Mouse (Mus musculus): ENCODE measurements around the gene Dop1b. TPM values are rescaled to one million over a fixed set of nuclear protein-coding genes. Genes with fewer than 3 reads are reported as not detected.
A peak's percentile ranks its signal among the peaks of the same experiment; 100 is the strongest.
"Not testable (repeated sequence)": the region's sequence is repeated elsewhere in the genome, so short reads cannot be mapped to it uniquely, and the experiment has no call there.

Gene Dop1b
- total RNA-seq, 2 experiments from 2014 or later: 90.1 to 93.3 TPM

- DNase-seq (ENCODE audit: low spot score in 2 of 2): no peak
Measured at GRCm38 (mm10) chr16:93824799-93825198, 113.1 kb downstream of the Dop1b start.

DNA sequence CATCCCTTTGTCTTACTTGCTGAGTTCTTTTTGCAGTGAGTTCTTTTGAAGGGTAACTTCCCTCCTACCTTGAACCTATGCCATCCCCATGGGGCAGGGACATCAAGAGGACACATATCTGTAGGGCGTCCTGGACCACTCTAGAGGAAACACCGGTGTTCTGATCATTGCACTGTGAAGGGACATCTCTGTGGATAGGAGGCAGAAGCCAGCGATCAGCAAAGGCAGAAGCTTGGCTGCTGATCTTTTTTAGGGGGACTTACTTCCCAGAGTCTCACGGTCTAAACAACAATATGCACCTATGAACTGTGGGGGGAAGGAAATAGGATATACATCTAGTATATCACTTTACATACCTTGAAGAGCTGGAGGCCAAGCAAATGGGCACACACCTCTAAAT lies 113.8 kb downstream of the Dop1b start:
- no peak for DNase-seq (ENCODE audit: low spot score in 2 of 2)

- DNase-seq (ENCODE audit: low spot score in 2 of 2): no peak
Measured at GRCm38 (mm10) chr16:93826054-93826453, 114.3 kb downstream of the Dop1b start.

GRCm38 (mm10) chr16:93826478-93826877 lies 114.8 kb downstream of the Dop1b start:
- not testable (repeated sequence) for DNase-seq (ENCODE audit: low spot score in 2 of 2)

DNA sequence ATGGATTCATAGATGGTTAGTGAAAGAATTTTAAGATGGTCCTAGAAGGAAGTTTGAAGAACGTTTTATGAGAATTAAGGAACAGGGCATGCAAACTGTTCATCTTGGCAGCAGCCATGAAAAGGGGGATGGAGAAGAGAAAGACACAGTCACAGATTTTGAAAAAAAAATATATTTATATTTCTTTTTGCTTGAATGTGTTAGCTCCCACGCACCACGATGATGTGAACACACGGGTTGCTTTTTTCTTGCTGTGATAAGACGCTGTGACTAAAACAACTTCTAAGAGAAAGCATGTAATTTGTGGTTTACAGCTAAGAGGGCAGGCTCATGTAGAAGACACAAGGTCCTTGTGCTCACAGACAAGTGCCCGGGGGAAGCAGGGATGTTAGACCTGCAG lies 115.2 kb downstream of the Dop1b start:
- no peak for DNase-seq (ENCODE audit: low spot score in 2 of 2)

- DNase-seq (ENCODE audit: low spot score in 2 of 2): no peak
Measured at GRCm38 (mm10) chr16:93829526-93829925, 117.8 kb downstream of the Dop1b start.

GRCm38 (mm10) chr16:93830071-93830470 lies 118.4 kb downstream of the Dop1b start:
- DNase-seq (ENCODE audit: low spot score in 2 of 2): no peak

DNA sequence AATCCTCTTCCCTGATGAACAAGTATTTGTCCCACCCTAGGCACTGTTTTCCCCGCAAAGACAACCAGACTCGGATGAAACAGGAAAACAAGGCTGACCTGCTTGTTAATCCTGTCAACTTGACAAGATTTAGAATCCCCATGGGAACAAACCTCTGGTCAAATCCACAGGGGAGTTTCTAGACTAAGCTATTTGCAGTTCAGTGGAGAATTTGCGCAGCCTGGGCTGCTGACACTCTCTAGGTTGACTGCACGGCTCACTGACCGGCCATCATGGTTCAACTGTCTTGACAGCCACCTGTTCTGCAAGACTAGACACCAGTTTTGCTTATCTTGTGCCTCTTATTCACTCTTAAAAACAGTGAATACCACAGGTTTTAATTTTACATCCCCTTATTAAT lies 119.2 kb downstream of the Dop1b start:
- DNase-seq (ENCODE audit: low spot score in 2 of 2): no peak

GRCm38 (mm10) chr16:93831627-93832395 lies 120.1 kb downstream of the Dop1b start, which contains the start of gene Morc3:
Gene Morc3 (plus strand): TSS chr16:93832121.
- peak; percentile 99 for DNase-seq (ENCODE audit: low spot score in 2 of 2)

GRCm38 (mm10) chr16:93832451-93833276 lies 121.0 kb downstream of the Dop1b start:
- peak in 1 of 2 experiments; percentile 58 for DNase-seq (ENCODE audit: low spot score in 2 of 2)

GRCm38 (mm10) chr16:93833551-93833950 lies 121.8 kb downstream of the Dop1b start:
- DNase-seq (ENCODE audit: low spot score in 2 of 2): no peak

DNA sequence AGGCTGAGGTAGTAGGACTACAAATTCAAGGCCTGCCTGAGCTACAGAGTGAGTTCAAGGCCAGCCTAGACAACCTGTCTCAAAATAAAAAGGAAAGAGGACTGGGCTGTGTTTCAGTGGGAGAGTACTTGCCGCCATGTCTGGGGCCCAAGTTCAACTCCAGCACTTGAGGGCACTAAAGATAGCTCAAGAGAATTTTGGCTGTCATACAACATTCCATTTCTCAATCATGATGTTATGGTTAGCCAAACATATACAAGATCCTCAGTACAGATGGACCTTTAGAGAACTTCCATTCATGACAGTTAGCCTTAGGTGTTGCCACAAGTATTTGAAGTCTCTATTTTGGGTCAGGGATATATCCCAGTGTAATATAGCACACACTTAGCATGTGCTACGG lies 122.4 kb downstream of the Dop1b start:
- no peak for DNase-seq (ENCODE audit: low spot score in 2 of 2)

DNA sequence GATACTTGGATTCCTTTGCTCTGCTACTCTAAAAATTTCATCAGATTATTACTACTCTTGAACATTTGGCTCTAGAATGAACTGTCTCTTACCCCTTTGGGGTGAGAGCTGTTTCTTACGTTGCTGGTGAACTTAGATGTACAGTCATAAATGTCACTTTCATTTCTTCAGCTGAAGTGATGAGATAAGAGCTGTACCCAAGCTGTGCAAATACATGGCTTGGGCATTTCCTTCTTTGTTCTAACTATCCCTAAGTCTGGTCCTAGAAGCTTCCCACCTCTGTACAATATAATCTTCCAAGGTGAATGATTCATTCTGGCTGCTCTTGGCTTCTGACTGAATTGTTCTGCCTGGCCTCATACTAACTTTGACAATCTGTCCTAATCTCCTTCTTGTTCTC lies 127.3 kb downstream of the Dop1b start:
- no peak for DNase-seq (ENCODE audit: low spot score in 2 of 2)

- no peak for DNase-seq (ENCODE audit: low spot score in 2 of 2)
Measured at GRCm38 (mm10) chr16:93850527-93850926, 138.8 kb downstream of the Dop1b start.

GRCm38 (mm10) chr16:93859967-93860366 lies 148.3 kb downstream of the Dop1b start:
- no peak for DNase-seq (ENCODE audit: low spot score in 2 of 2)

Other genes starting within 250 kb of the Dop1b start
- gene Setd4, start 107.8 kb upstream of the Dop1b start, total RNA-seq (2021): 10 to 100 TPM in 1 of 2 experiments, 1 to 10 TPM in 1; 8.1 to 10.7 TPM
- 10 to 100 TPM; 57.8 to 63.5 TPM for gene Cbr1, start 106.1 kb upstream of the Dop1b start, total RNA-seq (2021)
- gene Gm5678, start 83.8 kb upstream of the Dop1b start, total RNA-seq (2021): 1 to 10 TPM; 1.6 to 2.2 TPM
- gene Cbr3, start 28.7 kb upstream of the Dop1b start, total RNA-seq (2021): 10 to 100 TPM; 12.5 to 13.9 TPM
- gene Morc3, start 120.2 kb downstream of the Dop1b start, total RNA-seq (2021): 10 to 100 TPM; 28.1 to 34.9 TPM
- 1 to 10 TPM; 3.6 to 4.2 TPM for gene Chaf1b, start 172.0 kb downstream of the Dop1b start, total RNA-seq (2021)

All from layer of hippocampus, postnatal 10 days (tissue).